Mouse (Mus musculus) MEL (cell line): Measurements from ENCODE around the gene Fam129a.

Experiments used
- CTCF ChIP-seq, 3 experiments: IDR thresholded peaks in 2 of 3; conservative IDR thresholded peaks in 1 of 3; 2 replicates each; pipeline ENCODE4 v1.5.1; 2011 to 2012; ENCODE audit warnings: low read length in 3 of 3, low read depth in 2 of 3, mild to moderate bottlenecking in 2 of 3, improper control_type of control experiment in 1 of 3, inconsistent platforms in 1 of 3, mixed read lengths in 1 of 3, moderate library complexity in 1 of 3; ENCODE audit not compliant: control insufficient read depth in 1 of 3, insufficient read depth in 1 of 3, poor library complexity in 1 of 3, severe bottlenecking in 1 of 3
- ETS1 ChIP-seq: IDR thresholded peaks from 2 replicates; pipeline ENCODE4 v1.6.1; 2012; ENCODE audit warnings: low read depth, mild to moderate bottlenecking, inconsistent platforms, low read length, improper control_type of control experiment, moderate library complexity
- GABPA ChIP-seq: IDR thresholded peaks from 2 replicates; pipeline ENCODE4 v1.6.1; 2012; ENCODE audit warnings: low read depth, mild to moderate bottlenecking, inconsistent platforms, low read length, improper control_type of control experiment, moderate library complexity
- MAFK ChIP-seq: IDR thresholded peaks from 2 replicates; pipeline ENCODE4 v1.6.1; 2011; ENCODE audit warnings: low read depth, mild to moderate bottlenecking, low read length, improper control_type of control experiment, borderline replicate concordance
- POLR2A ChIP-seq, 2 experiments: IDR thresholded peaks; 2 replicates each; pipeline ENCODE4 v1.6.1; 2011 to 2012; ENCODE audit warnings: low read length in 2 of 2, mild to moderate bottlenecking in 2 of 2, control low read depth in 1 of 2, improper control_type of control experiment in 1 of 2, low read depth in 1 of 2, moderate library complexity in 1 of 2; ENCODE audit not compliant: control insufficient read depth in 1 of 2, insufficient read depth in 1 of 2, poor library complexity in 1 of 2
- USF1 ChIP-seq: IDR thresholded peaks from 2 replicates; pipeline ENCODE4 v1.6.1; 2014; ENCODE audit warnings: low read depth, mild to moderate bottlenecking, inconsistent platforms, low read length, improper control_type of control experiment, moderate library complexity
- ZC3H11A ChIP-seq: IDR thresholded peaks from 2 replicates; pipeline ENCODE4 v1.6.1; 2012; ENCODE audit warnings: low read depth, mild to moderate bottlenecking, inconsistent platforms, low read length, improper control_type of control experiment
- ZKSCAN1 ChIP-seq: IDR thresholded peaks from 2 replicates; pipeline ENCODE4 v1.6.1; 2012; ENCODE audit warnings: low read depth, mild to moderate bottlenecking, inconsistent platforms, low read length, improper control_type of control experiment, moderate library complexity

DNA sequence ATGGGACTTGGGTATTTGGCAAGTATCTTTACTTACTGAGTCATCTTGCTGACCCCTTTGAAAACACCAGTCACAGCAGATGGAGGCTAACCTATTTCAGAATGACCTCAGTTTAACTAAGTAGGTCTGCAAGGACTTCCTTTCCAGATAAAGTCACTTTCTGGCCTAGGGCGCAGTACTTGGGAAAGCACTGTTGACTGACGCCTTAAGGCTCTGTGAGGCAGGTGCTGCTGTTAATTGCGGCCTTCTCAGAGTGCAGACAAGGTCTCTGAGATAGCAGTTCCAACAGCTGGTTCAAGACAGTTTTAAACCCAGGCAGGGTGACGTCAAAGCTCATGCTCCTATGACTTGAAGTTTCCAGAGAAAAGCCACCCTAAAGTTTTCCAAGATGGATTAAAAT is 89.3 kb downstream of the Fam129a start:
- TF ChIP-seq ETS1 (no peak), USF1 (no peak), POLR2A (IDR thresholded peaks at IDR 0.05; ENCODE audit: control insufficient read depth in 1 of 2, insufficient read depth in 1 of 2, low read depth in 1 of 2, low read length in 2 of 2, poor library complexity in 1 of 2) (no peak), CTCF (IDR thresholded peaks at IDR 0.05 in 2 of 3, conservative IDR thresholded peaks at IDR 0.05 in 1 of 3; ENCODE audit: control insufficient read depth in 1 of 3, insufficient read depth in 1 of 3, low read depth in 2 of 3, low read length in 3 of 3, poor library complexity in 1 of 3, severe bottlenecking in 1 of 3) (no peak), MAFK (no peak), ZC3H11A (no peak), GABPA (no peak), ZKSCAN1 (no peak)
